Mouse (Mus musculus) myocyte (in vitro differentiated cells): Measurements from ENCODE around the gene Lrrc8c. TPM values are rescaled to one million over a fixed set of nuclear protein-coding genes. Genes with fewer than 3 reads are reported as not detected.
A peak's percentile ranks its signal among the peaks of the same experiment; 100 is the strongest.

Experiments
- H3K27me3 ChIP-seq: one replicate; pipeline ENCODE4 v1.6.1; 2011; ENCODE audit not compliant: control insufficient read depth, insufficient read depth, insufficient read length
- H3K36me3 ChIP-seq: one replicate; pipeline ENCODE4 v1.6.1; 2011; ENCODE audit not compliant: control insufficient read depth, insufficient read depth
- H3K4me2 ChIP-seq: one replicate; pipeline ENCODE4 v1.6.1; 2011; ENCODE audit warnings: low read depth, control low read depth
- H3K4me3 ChIP-seq: one replicate; pipeline ENCODE4 v1.5.1; 2011; ENCODE audit warnings: mild to moderate bottlenecking, control low read depth, moderate library complexity
- H3K79me2 ChIP-seq: one replicate; pipeline ENCODE4 v1.6.1; 2011; ENCODE audit not compliant: control insufficient read depth, insufficient read depth
- H3ac ChIP-seq: one replicate; pipeline ENCODE4 v1.6.1; 2011; ENCODE audit not compliant: control insufficient read depth, insufficient read length
- CEBPB ChIP-seq: IDR thresholded peaks from 2 replicates; pipeline ENCODE4 v1.6.1; 2011; ENCODE audit warnings: mild to moderate bottlenecking, moderate library complexity; ENCODE audit not compliant: poor library complexity, insufficient read depth, severe bottlenecking
- E2F4 ChIP-seq: IDR thresholded peaks from one replicate; pipeline ENCODE4 v1.6.1; 2011; ENCODE audit warnings: mild to moderate bottlenecking, control low read depth, moderate library complexity; ENCODE audit not compliant: insufficient read depth
- MAX ChIP-seq: IDR thresholded peaks from one replicate; pipeline ENCODE4 v1.6.1; 2011; ENCODE audit warnings: low read depth, mild to moderate bottlenecking, control low read depth
- MYOD1 ChIP-seq, 3 experiments: IDR thresholded peaks; one replicate each; pipeline ENCODE4 v1.6.1; 2011; ENCODE audit warnings: control low read depth in 2 of 3, low read depth in 2 of 3, mild to moderate bottlenecking in 2 of 3, moderate library complexity in 1 of 3; ENCODE audit not compliant: insufficient read length in 2 of 3, control insufficient read depth in 1 of 3
- MYOG ChIP-seq, 3 experiments: IDR thresholded peaks; one replicate each; pipeline ENCODE4 v1.6.1; 2011; ENCODE audit warnings: control low read depth in 2 of 3, low read depth in 2 of 3, mild to moderate bottlenecking in 2 of 3; ENCODE audit not compliant: insufficient read length in 2 of 3, control insufficient read depth in 1 of 3, insufficient read depth in 1 of 3
- POLR2A ChIP-seq: IDR thresholded peaks from one replicate; pipeline ENCODE4 v1.6.1; 2011; ENCODE audit warnings: low read depth, mild to moderate bottlenecking, control low read depth, moderate library complexity; ENCODE audit not compliant: insufficient read length
- POLR2AphosphoS2 ChIP-seq: IDR thresholded peaks from one replicate; pipeline ENCODE4 v1.6.1; 2011; ENCODE audit warnings: low read depth, control low read depth; ENCODE audit not compliant: insufficient read length
- REST ChIP-seq: IDR thresholded peaks from one replicate; pipeline ENCODE4 v1.6.1; 2011; ENCODE audit warnings: mild to moderate bottlenecking, control low read depth, moderate library complexity; ENCODE audit not compliant: insufficient read depth, insufficient read length
- SRF ChIP-seq: IDR thresholded peaks from one replicate; pipeline ENCODE4 v1.6.1; 2011; ENCODE audit warnings: low read depth; ENCODE audit not compliant: control insufficient read depth, insufficient read length
- TCF12 ChIP-seq: IDR thresholded peaks from one replicate; pipeline ENCODE4 v1.6.1; 2011; ENCODE audit warnings: mild to moderate bottlenecking, control low read depth; ENCODE audit not compliant: poor library complexity, insufficient read depth, severe bottlenecking
- TCF3 ChIP-seq: IDR thresholded peaks from one replicate; pipeline ENCODE4 v1.6.1; 2011; ENCODE audit warnings: low read depth, control low read depth; ENCODE audit not compliant: insufficient read length
- USF1 ChIP-seq: IDR thresholded peaks from one replicate; pipeline ENCODE4 v1.6.1; 2011; ENCODE audit warnings: low read depth, mild to moderate bottlenecking, control low read depth, moderate library complexity
- polyA plus RNA-seq: library from polyadenylated mRNA; unstranded; fragments of >200 nt; fragmentation: generic; extraction: Trizol; gene quantifications from one replicate; pipeline ENCODE4 v1.2.1, GENCODE M21; 2012; ENCODE audit warnings: missing spikeins

The Lrrc8c gene
- polyA plus RNA-seq, 1 experiment = 7.9 TPM

- TF ChIP-seq REST (no peak), CEBPB (no peak), POLR2AphosphoS2 (no peak), E2F4 (no peak), MAX (no peak), USF1 (no peak), TCF12 (no peak), MYOG (IDR thresholded peaks at IDR 0.05; ENCODE audit: control insufficient read depth in 1 of 3, insufficient read depth in 1 of 3, insufficient read length in 2 of 3, low read depth in 2 of 3) (no peak), TCF3 (no peak), POLR2A (no peak), SRF (no peak)
- no peak overlapping the region for H3ac ChIP-seq
- H3K4me3 ChIP-seq = peak overlapping the region; percentile 20
- no peaks in the 10 kb centered on the region for H3K27me3 ChIP-seq
- no peaks in the 10 kb centered on the region for H3K36me3 ChIP-seq
- H3K4me2 ChIP-seq = peak overlapping the region; percentile 86
- H3K79me2 ChIP-seq = no peaks in the 10 kb centered on the region
Observed at GRCm38 (mm10) chr5:105494918-105495901, 24.0 kb upstream of the Lrrc8c start.

- TF ChIP-seq USF1 (no peak), POLR2A (no peak), MYOD1 (IDR thresholded peaks at IDR 0.05; ENCODE audit: control insufficient read depth in 1 of 3, insufficient read length in 2 of 3, low read depth in 2 of 3) (no peak), TCF3 (no peak), MYOG (IDR thresholded peaks at IDR 0.05; ENCODE audit: control insufficient read depth in 1 of 3, insufficient read depth in 1 of 3, insufficient read length in 2 of 3, low read depth in 2 of 3) (no peak), MAX (no peak), POLR2AphosphoS2 (no peak), E2F4 (no peak), TCF12 (no peak), CEBPB (no peak), SRF (no peak), REST (no peak)
- Histone ChIP-seq H3K36me3 (no peaks in the 10 kb centered on the region), H3K27me3 (no peaks in the 10 kb centered on the region), H3K4me2 (peak overlapping the region; percentile 86), H3K79me2 (no peaks in the 10 kb centered on the region), H3K4me3 (peak overlapping the region; percentile 20), H3ac (no peak overlapping the region)
Observed at GRCm38 (mm10) chr5:105496133-105496532, 23.1 kb upstream of the Lrrc8c start.

DNA sequence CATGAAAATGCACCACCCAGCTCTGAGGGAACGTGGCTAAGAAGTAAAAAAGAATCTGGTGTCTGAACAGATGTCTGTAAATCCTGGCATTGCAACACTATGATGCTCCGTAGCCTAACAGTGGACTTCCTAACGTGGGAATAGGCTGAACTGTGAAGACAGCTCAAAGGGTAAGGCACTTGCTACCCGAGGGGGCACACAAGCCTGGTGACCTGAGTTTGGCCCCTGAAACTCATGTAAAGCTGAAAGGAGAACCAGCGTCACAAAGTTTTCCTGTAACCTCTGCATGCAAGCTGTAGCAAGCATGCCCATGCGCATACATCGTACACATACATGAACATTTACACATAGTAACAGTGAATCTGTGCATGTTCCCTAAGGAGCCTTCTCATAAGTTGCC is 22.6 kb upstream of the Lrrc8c start:
- no peak for TF ChIP-seq USF1
- TF ChIP-seq MYOG (IDR thresholded peaks at IDR 0.05; ENCODE audit: control insufficient read depth in 1 of 3, insufficient read depth in 1 of 3, insufficient read length in 2 of 3, low read depth in 2 of 3) = no peak
- TF ChIP-seq TCF3 = no peak
- no peak overlapping the region for H3K4me3 ChIP-seq
- peak overlapping the region; percentile 86 for H3K4me2 ChIP-seq

GRCm38 (mm10) chr5:105498429-105499000 is 20.7 kb upstream of the Lrrc8c start:
- Histone ChIP-seq H3K4me3 (no peak overlapping the region), H3K27me3 (no peaks in the 10 kb centered on the region)
- no peak for TF ChIP-seq TCF3
- peak in 1 of 3 experiments; percentile 69 for TF ChIP-seq MYOG (IDR thresholded peaks at IDR 0.05; ENCODE audit: control insufficient read depth in 1 of 3, insufficient read depth in 1 of 3, insufficient read length in 2 of 3, low read depth in 2 of 3)
- peak; percentile 42 for TF ChIP-seq TCF12
- TF ChIP-seq E2F4 = no peak
- no peak for TF ChIP-seq USF1
- no peak for TF ChIP-seq POLR2A
- TF ChIP-seq MYOD1 (IDR thresholded peaks at IDR 0.05; ENCODE audit: control insufficient read depth in 1 of 3, insufficient read length in 2 of 3, low read depth in 2 of 3) = peak; percentile 20 to 65 (median 51)
- TF ChIP-seq REST = no peak
- no peak for TF ChIP-seq CEBPB
- no peak for TF ChIP-seq MAX
- no peak for TF ChIP-seq POLR2AphosphoS2
- TF ChIP-seq SRF = no peak

More for the DNA sequence above, 22.6 kb upstream of the Lrrc8c start:
- Histone ChIP-seq H3ac (no peak overlapping the region), H3K79me2 (no peaks in the 10 kb centered on the region), H3K36me3 (no peaks in the 10 kb centered on the region), H3K27me3 (no peaks in the 10 kb centered on the region)

More at GRCm38 (mm10) chr5:105498429-105499000, 20.7 kb upstream of the Lrrc8c start:
- no peak overlapping the region for H3K4me2 ChIP-seq
- H3K79me2 ChIP-seq = no peaks in the 10 kb centered on the region
- H3ac ChIP-seq = no peak overlapping the region
- H3K36me3 ChIP-seq = no peaks in the 10 kb centered on the region
